Mouse (Mus musculus): Measurements from ENCODE around the gene Grid1. TPM values are rescaled to one million over a fixed set of nuclear protein-coding genes. Genes with fewer than 3 reads are reported as not detected.

Grid1 gene
- polyA plus RNA-seq, 1 experiment from 2014 or later = 2.8 TPM

GRCm38 (mm10) chr14:34891769-34892532 is 72.0 kb downstream of the Grid1 start:
- Histone ChIP-seq H3K9me3 (replicated peaks) (no peaks in the 10 kb centered on the region), H3K27ac (no peak overlapping the region), H3K4me1 (peaks cover 28% of the 10 kb centered on the region), H3K4me2 (replicated peaks) (no peak overlapping the region), H3K4me3 (no peak overlapping the region), H3K27me3 (peaks cover 14% of the 10 kb centered on the region), H3K36me3 (no peaks in the 10 kb centered on the region), H3K9ac (no peak overlapping the region)
- ATAC-seq (ENCODE audit: low FRiP score) = no peak
- WGBS = 4% methylated on average over 6 of the region's 6 CpGs

- ATAC-seq (ENCODE audit: low FRiP score) = peak; percentile 89
- peak overlapping the region; percentile 60 for H3K27ac ChIP-seq
- no peaks in the 10 kb centered on the region for H3K9me3 ChIP-seq (replicated peaks)
- peak overlapping the region; percentile 52 for H3K4me2 ChIP-seq (replicated peaks)
- H3K27me3 ChIP-seq = peaks cover 14% of the 10 kb centered on the region
- H3K4me1 ChIP-seq = peaks cover 33% of the 10 kb centered on the region
- no peaks in the 10 kb centered on the region for H3K36me3 ChIP-seq
- H3K4me3 ChIP-seq = peak overlapping the region; percentile 31
- H3K9ac ChIP-seq = peak overlapping the region; percentile 15
- 4% methylated on average over 33 of the region's 33 CpGs for WGBS
Observed at GRCm38 (mm10) chr14:34896253-34896982, 76.5 kb downstream of the Grid1 start.

- H3K9ac ChIP-seq = no peak overlapping the region
Observed at GRCm38 (mm10) chr14:34903854-34904253, 83.9 kb downstream of the Grid1 start.

GRCm38 (mm10) chr14:34905697-34906096 is 85.8 kb downstream of the Grid1 start:
- H3K9me3 ChIP-seq (replicated peaks) = no peaks in the 10 kb centered on the region
- H3K4me2 ChIP-seq (replicated peaks) = no peak overlapping the region
- no peaks in the 10 kb centered on the region for H3K27me3 ChIP-seq
- no peak for ATAC-seq (ENCODE audit: low FRiP score)
- 65% methylated on average over 2 of the region's 2 CpGs for WGBS
- H3K4me1 ChIP-seq = peaks cover 25% of the 10 kb centered on the region
- H3K27ac ChIP-seq = no peak overlapping the region
- no peak overlapping the region for H3K4me3 ChIP-seq
- no peaks in the 10 kb centered on the region for H3K36me3 ChIP-seq
- no peak overlapping the region for H3K9ac ChIP-seq

More at GRCm38 (mm10) chr14:34903854-34904253, 83.9 kb downstream of the Grid1 start:
- Histone ChIP-seq H3K4me1 (peaks cover 18% of the 10 kb centered on the region), H3K27me3 (no peaks in the 10 kb centered on the region), H3K4me3 (no peak overlapping the region), H3K9me3 (replicated peaks) (no peaks in the 10 kb centered on the region), H3K4me2 (replicated peaks) (no peak overlapping the region), H3K27ac (peak overlapping the region; percentile 77), H3K36me3 (no peaks in the 10 kb centered on the region)
- peak; percentile 59 for ATAC-seq (ENCODE audit: low FRiP score)
- WGBS = 45% methylated on average over 4 of the region's 4 CpGs

- Histone ChIP-seq H3K9ac (no peak overlapping the region), H3K27ac (no peak overlapping the region), H3K36me3 (no peaks in the 10 kb centered on the region), H3K9me3 (replicated peaks) (no peaks in the 10 kb centered on the region), H3K4me3 (no peak overlapping the region), H3K4me2 (replicated peaks) (no peak overlapping the region), H3K27me3 (no peaks in the 10 kb centered on the region), H3K4me1 (peaks cover 18% of the 10 kb centered on the region)
- WGBS = 60% methylated on average over 2 of the region's 2 CpGs
- no peak for ATAC-seq (ENCODE audit: low FRiP score)
Observed at GRCm38 (mm10) chr14:34908366-34908765, 88.5 kb downstream of the Grid1 start.

- Histone ChIP-seq H3K9ac (no peak overlapping the region), H3K27ac (0 out of 2 replicates have a peak overlapping the region, but pooled peaks have one; percentile 17), H3K4me1 (peaks cover 14% of the 10 kb centered on the region), H3K27me3 (no peaks in the 10 kb centered on the region), H3K4me2 (replicated peaks) (no peak overlapping the region), H3K4me3 (no peak overlapping the region), H3K36me3 (no peaks in the 10 kb centered on the region), H3K9me3 (replicated peaks) (no peaks in the 10 kb centered on the region)
- ATAC-seq (ENCODE audit: low FRiP score) = peak; percentile 65
- WGBS = 24% methylated on average over 4 of the region's 4 CpGs
Observed at GRCm38 (mm10) chr14:34908804-34909203, 88.9 kb downstream of the Grid1 start.

- 92% methylated on average over 6 of the region's 6 CpGs for WGBS
- Histone ChIP-seq H3K4me3 (no peak overlapping the region), H3K36me3 (no peaks in the 10 kb centered on the region), H3K9ac (no peak overlapping the region), H3K9me3 (replicated peaks) (no peaks in the 10 kb centered on the region), H3K4me2 (replicated peaks) (no peak overlapping the region), H3K27ac (no peak overlapping the region), H3K4me1 (no peaks in the 10 kb centered on the region), H3K27me3 (no peaks in the 10 kb centered on the region)
- ATAC-seq (ENCODE audit: low FRiP score) = no peak
Observed at GRCm38 (mm10) chr14:34916315-34916714, 96.4 kb downstream of the Grid1 start.

GRCm38 (mm10) chr14:34917111-34917510 is 97.2 kb downstream of the Grid1 start:
- Histone ChIP-seq H3K27ac (no peak overlapping the region), H3K4me2 (replicated peaks) (no peak overlapping the region), H3K9ac (no peak overlapping the region), H3K36me3 (no peaks in the 10 kb centered on the region), H3K4me3 (no peak overlapping the region), H3K4me1 (peaks cover 5% of the 10 kb centered on the region), H3K27me3 (no peaks in the 10 kb centered on the region), H3K9me3 (replicated peaks) (no peaks in the 10 kb centered on the region)
- no peak for ATAC-seq (ENCODE audit: low FRiP score)
- 39% methylated on average over 1 of the region's 1 CpGs for WGBS

GRCm38 (mm10) chr14:34919221-34919620 is 99.3 kb downstream of the Grid1 start:
- WGBS = 73% methylated on average over 6 of the region's 6 CpGs
- ATAC-seq (ENCODE audit: low FRiP score) = no peak
- H3K9ac ChIP-seq = no peak overlapping the region
- no peak overlapping the region for H3K4me3 ChIP-seq
- H3K27ac ChIP-seq = no peak overlapping the region
- H3K27me3 ChIP-seq = no peaks in the 10 kb centered on the region; the same call in 1 of the 2 replicates
- no peaks in the 10 kb centered on the region for H3K36me3 ChIP-seq
- H3K4me1 ChIP-seq = peaks cover 5% of the 10 kb centered on the region
- H3K9me3 ChIP-seq (replicated peaks) = no peaks in the 10 kb centered on the region
- H3K4me2 ChIP-seq (replicated peaks) = no peak overlapping the region

GRCm38 (mm10) chr14:34921265-34921664 is 101.4 kb downstream of the Grid1 start:
- Histone ChIP-seq H3K9me3 (replicated peaks) (no peaks in the 10 kb centered on the region), H3K9ac (no peak overlapping the region), H3K27ac (no peak overlapping the region), H3K4me3 (no peak overlapping the region), H3K27me3 (no peaks in the 10 kb centered on the region; the same call in 1 of the 2 replicates), H3K4me2 (replicated peaks) (no peak overlapping the region), H3K36me3 (no peaks in the 10 kb centered on the region), H3K4me1 (peaks cover 5% of the 10 kb centered on the region)
- no peak for ATAC-seq (ENCODE audit: low FRiP score)
- 75% methylated on average over 9 of the region's 9 CpGs for WGBS

GRCm38 (mm10) chr14:34925021-34925420 is 105.1 kb downstream of the Grid1 start:
- no peaks in the 10 kb centered on the region; the same call in 1 of the 2 replicates for H3K27me3 ChIP-seq
- 72% methylated on average over 5 of the region's 5 CpGs for WGBS
- H3K9me3 ChIP-seq (replicated peaks) = no peaks in the 10 kb centered on the region
- peaks cover 10% of the 10 kb centered on the region for H3K4me1 ChIP-seq
- H3K4me2 ChIP-seq (replicated peaks) = no peak overlapping the region
- H3K36me3 ChIP-seq = no peaks in the 10 kb centered on the region
- ATAC-seq (ENCODE audit: low FRiP score) = no peak
- no peak overlapping the region for H3K27ac ChIP-seq
- H3K4me3 ChIP-seq = no peak overlapping the region
- H3K9ac ChIP-seq = no peak overlapping the region

GRCm38 (mm10) chr14:34930040-34930719 is 110.3 kb downstream of the Grid1 start:
- H3K4me2 ChIP-seq (replicated peaks) = no peak overlapping the region
- H3K4me1 ChIP-seq = peaks cover 14% of the 10 kb centered on the region
- ATAC-seq (ENCODE audit: low FRiP score) = no peak
- no peaks in the 10 kb centered on the region for H3K27me3 ChIP-seq
- H3K27ac ChIP-seq = no peak overlapping the region
- no peaks in the 10 kb centered on the region for H3K36me3 ChIP-seq
- no peaks in the 10 kb centered on the region for H3K9me3 ChIP-seq (replicated peaks)
- H3K9ac ChIP-seq = no peak overlapping the region
- WGBS = 81% methylated on average over 8 of the region's 8 CpGs
- H3K4me3 ChIP-seq = no peak overlapping the region

Measured in hindbrain, embryonic 12.5 days (tissue).